Mouse (Mus musculus): ENCODE results near the gene Npr1. TPM values are rescaled to one million over a fixed set of nuclear protein-coding genes. Genes with fewer than 3 reads are reported as not detected.

The Npr1 gene
- polyA plus RNA-seq, 1 experiment: 64.8 TPM

GRCm38 (mm10) chr3:90437131-90437530 lies 28.5 kb downstream of the Npr1 start:
- Histone ChIP-seq H3K36me3 (ENCODE audit: control insufficient read depth, insufficient read depth, low read length) (no peaks in the 10 kb centered on the region), H3K4me1 (ENCODE audit: control insufficient read depth, insufficient read depth, low read length) (peaks cover 8% of the 10 kb centered on the region), H3K27me3 (ENCODE audit: control insufficient read depth, insufficient read depth, low read length) (no peaks in the 10 kb centered on the region), H3K27ac (ENCODE audit: control insufficient read depth, insufficient read depth, low read depth, low read length) (peak overlapping the region; percentile 10; the same call in 1 of the 2 replicates), H3K4me3 (ENCODE audit: control insufficient read depth, low read depth, low read length) (peak overlapping the region; percentile 34; the same call in 1 of the 2 replicates)
- TF ChIP-seq POLR2A (IDR thresholded peaks at IDR 0.05; ENCODE audit: control insufficient read depth, low read depth, low read length) (no peak), CTCF (IDR thresholded peaks at IDR 0.05; ENCODE audit: control insufficient read depth, insufficient read depth, insufficient replicate concordance, low read depth, low read length) (no peak)

GRCm38 (mm10) chr3:90434073-90434730 lies 31.5 kb downstream of the Npr1 start:
- no peaks in the 10 kb centered on the region for H3K27me3 ChIP-seq (ENCODE audit: control insufficient read depth, insufficient read depth, low read length)
- peaks cover 8% of the 10 kb centered on the region for H3K4me1 ChIP-seq (ENCODE audit: control insufficient read depth, insufficient read depth, low read length)
- TF ChIP-seq POLR2A (IDR thresholded peaks at IDR 0.05; ENCODE audit: control insufficient read depth, low read depth, low read length) (no peak), CTCF (IDR thresholded peaks at IDR 0.05; ENCODE audit: control insufficient read depth, insufficient read depth, insufficient replicate concordance, low read depth, low read length) (no peak)
- H3K36me3 ChIP-seq (ENCODE audit: control insufficient read depth, insufficient read depth, low read length): no peaks in the 10 kb centered on the region
- peak overlapping the region; percentile 90; the same call in 1 of the 2 replicates for H3K4me3 ChIP-seq (ENCODE audit: control insufficient read depth, low read depth, low read length)
- peak overlapping the region; percentile 73 for H3K27ac ChIP-seq (ENCODE audit: control insufficient read depth, insufficient read depth, low read depth, low read length)

GRCm38 (mm10) chr3:90433381-90434020 lies 32.2 kb downstream of the Npr1 start, which contains the start of gene Ints3:
Gene Ints3 (minus strand): TSS chr3:90433622.
- Histone ChIP-seq H3K4me1 (ENCODE audit: control insufficient read depth, insufficient read depth, low read length) (peaks cover 8% of the 10 kb centered on the region), H3K36me3 (ENCODE audit: control insufficient read depth, insufficient read depth, low read length) (no peaks in the 10 kb centered on the region), H3K27me3 (ENCODE audit: control insufficient read depth, insufficient read depth, low read length) (no peaks in the 10 kb centered on the region), H3K27ac (ENCODE audit: control insufficient read depth, insufficient read depth, low read depth, low read length) (peak within 1 kb of the TSS; percentile 86), H3K4me3 (ENCODE audit: control insufficient read depth, low read depth, low read length) (peak within 1 kb of the TSS; percentile 90)
- peak; percentile 78 for TF ChIP-seq POLR2A (IDR thresholded peaks at IDR 0.05; ENCODE audit: control insufficient read depth, low read depth, low read length)
- no peak for TF ChIP-seq CTCF (IDR thresholded peaks at IDR 0.05; ENCODE audit: control insufficient read depth, insufficient read depth, insufficient replicate concordance, low read depth, low read length)

GRCm38 (mm10) chr3:90432811-90433219 lies 32.9 kb downstream of the Npr1 start:
- TF ChIP-seq POLR2A (IDR thresholded peaks at IDR 0.05; ENCODE audit: control insufficient read depth, low read depth, low read length): no peak
- no peak for TF ChIP-seq CTCF (IDR thresholded peaks at IDR 0.05; ENCODE audit: control insufficient read depth, insufficient read depth, insufficient replicate concordance, low read depth, low read length)
- H3K4me3 ChIP-seq (ENCODE audit: control insufficient read depth, low read depth, low read length): peak overlapping the region; percentile 90

GRCm38 (mm10) chr3:90432348-90432747 lies 33.3 kb downstream of the Npr1 start:
- H3K27ac ChIP-seq (ENCODE audit: control insufficient read depth, insufficient read depth, low read depth, low read length): no peak overlapping the region; the same call in 1 of the 2 replicates
- peaks cover 8% of the 10 kb centered on the region for H3K4me1 ChIP-seq (ENCODE audit: control insufficient read depth, insufficient read depth, low read length)
- no peak overlapping the region; the same call in 1 of the 2 replicates for H3K4me3 ChIP-seq (ENCODE audit: control insufficient read depth, low read depth, low read length)
- no peak for TF ChIP-seq POLR2A (IDR thresholded peaks at IDR 0.05; ENCODE audit: control insufficient read depth, low read depth, low read length)
- no peak for TF ChIP-seq CTCF (IDR thresholded peaks at IDR 0.05; ENCODE audit: control insufficient read depth, insufficient read depth, insufficient replicate concordance, low read depth, low read length)
- H3K36me3 ChIP-seq (ENCODE audit: control insufficient read depth, insufficient read depth, low read length): no peaks in the 10 kb centered on the region
- H3K27me3 ChIP-seq (ENCODE audit: control insufficient read depth, insufficient read depth, low read length): no peaks in the 10 kb centered on the region

More at GRCm38 (mm10) chr3:90432811-90433219, 32.9 kb downstream of the Npr1 start:
- Histone ChIP-seq H3K27me3 (ENCODE audit: control insufficient read depth, insufficient read depth, low read length) (no peaks in the 10 kb centered on the region), H3K36me3 (ENCODE audit: control insufficient read depth, insufficient read depth, low read length) (no peaks in the 10 kb centered on the region), H3K27ac (ENCODE audit: control insufficient read depth, insufficient read depth, low read depth, low read length) (peak overlapping the region; percentile 86), H3K4me1 (ENCODE audit: control insufficient read depth, insufficient read depth, low read length) (peaks cover 8% of the 10 kb centered on the region)

GRCm38 (mm10) chr3:90429576-90429975 lies 36.1 kb downstream of the Npr1 start:
- TF ChIP-seq POLR2A (IDR thresholded peaks at IDR 0.05; ENCODE audit: control insufficient read depth, low read depth, low read length) (no peak), CTCF (IDR thresholded peaks at IDR 0.05; ENCODE audit: control insufficient read depth, insufficient read depth, insufficient replicate concordance, low read depth, low read length) (no peak)
- peaks cover 8% of the 10 kb centered on the region for H3K4me1 ChIP-seq (ENCODE audit: control insufficient read depth, insufficient read depth, low read length)
- H3K4me3 ChIP-seq (ENCODE audit: control insufficient read depth, low read depth, low read length): no peak overlapping the region
- no peaks in the 10 kb centered on the region for H3K27me3 ChIP-seq (ENCODE audit: control insufficient read depth, insufficient read depth, low read length)
- H3K27ac ChIP-seq (ENCODE audit: control insufficient read depth, insufficient read depth, low read depth, low read length): peak overlapping the region; percentile 66; the same call in 1 of the 2 replicates
- no peaks in the 10 kb centered on the region for H3K36me3 ChIP-seq (ENCODE audit: control insufficient read depth, insufficient read depth, low read length)

- TF ChIP-seq CTCF (IDR thresholded peaks at IDR 0.05; ENCODE audit: control insufficient read depth, insufficient read depth, insufficient replicate concordance, low read depth, low read length) (no peak), POLR2A (IDR thresholded peaks at IDR 0.05; ENCODE audit: control insufficient read depth, low read depth, low read length) (no peak)
- H3K4me1 ChIP-seq (ENCODE audit: control insufficient read depth, insufficient read depth, low read length): peaks cover 3% of the 10 kb centered on the region
- no peak overlapping the region for H3K4me3 ChIP-seq (ENCODE audit: control insufficient read depth, low read depth, low read length)
- H3K27me3 ChIP-seq (ENCODE audit: control insufficient read depth, insufficient read depth, low read length): no peaks in the 10 kb centered on the region
- no peaks in the 10 kb centered on the region for H3K36me3 ChIP-seq (ENCODE audit: control insufficient read depth, insufficient read depth, low read length)
- H3K27ac ChIP-seq (ENCODE audit: control insufficient read depth, insufficient read depth, low read depth, low read length): peak overlapping the region; percentile 67
These were observed 37.5 kb downstream of the Npr1 start for GRCm38 (mm10) chr3:90428186-90428585.

Measured in testis, adult 2 months (tissue).